Mouse (Mus musculus) c-Kit-negative CD71-positive TER-119-positive erythroid progenitor cells, embryonic 14.5 days (primary cell): ENCODE data around the gene Prr18.
"Not testable (repeated sequence)": the region's sequence is repeated elsewhere in the genome, so short reads cannot be mapped to it uniquely, and the experiment has no call there.

Experiments used
- DNase-seq: peaks from one replicate; pipeline ENCODE4 v3.0.0-alpha.2; 2013; ENCODE audit warnings: low read depth, low spot score

Prr18 gene

DNA sequence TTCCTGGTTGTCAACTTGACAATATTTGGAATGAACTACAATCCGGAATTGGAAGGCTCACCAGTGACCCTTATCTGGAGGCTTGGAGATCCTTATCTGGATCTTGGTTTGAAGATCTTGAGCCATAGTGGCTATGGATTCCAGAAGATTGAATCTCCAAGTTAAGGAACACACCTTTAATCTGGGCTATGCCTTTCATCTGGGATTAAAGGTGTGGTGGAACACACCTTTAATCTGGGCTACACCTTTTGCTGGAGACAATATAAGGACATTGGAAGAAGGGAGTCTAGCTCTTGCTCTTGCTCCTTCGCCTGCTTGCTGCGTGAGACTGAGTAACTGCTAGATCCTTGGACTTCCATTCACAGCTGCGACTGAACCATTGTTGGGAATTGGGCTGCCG, at the start of gene Prr18:
TSS of gene Prr18 (plus strand) at position 301 of the 400 bp plus-strand sequence.
- not testable (repeated sequence) for DNase-seq

DNA sequence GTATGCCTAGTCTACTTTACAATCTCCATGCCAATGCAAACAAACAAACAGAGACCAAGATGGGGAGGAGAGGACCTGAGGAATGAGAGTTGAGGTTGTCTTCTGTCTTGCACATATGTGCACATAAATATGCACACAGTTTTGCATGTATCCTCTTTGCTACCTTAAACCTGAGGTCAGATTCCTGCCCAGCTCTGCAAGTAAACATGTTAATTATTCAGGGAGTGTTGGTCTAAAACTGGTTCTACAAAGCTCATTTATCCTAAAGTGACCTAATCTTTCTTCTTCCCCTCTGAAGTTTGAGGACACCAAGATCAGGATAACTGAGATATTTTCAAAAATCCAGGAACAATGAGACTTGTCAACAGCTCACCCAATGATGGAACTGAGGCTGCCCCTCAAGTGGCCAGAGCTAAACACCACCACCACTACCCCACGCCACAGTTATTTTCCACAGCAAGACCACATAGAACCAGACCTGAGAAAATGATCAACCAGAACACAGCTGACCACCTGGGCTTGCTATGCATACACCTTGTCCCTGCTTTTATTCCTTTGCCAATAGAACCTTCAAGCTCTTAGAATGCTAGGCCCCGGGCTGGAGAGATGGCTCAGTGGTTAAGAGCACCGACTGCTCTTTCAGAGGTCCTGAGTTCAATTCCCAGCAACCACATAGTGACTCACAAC, 47.1 kb upstream of the Prr18 start:
- DNase-seq = no peak

DNA sequence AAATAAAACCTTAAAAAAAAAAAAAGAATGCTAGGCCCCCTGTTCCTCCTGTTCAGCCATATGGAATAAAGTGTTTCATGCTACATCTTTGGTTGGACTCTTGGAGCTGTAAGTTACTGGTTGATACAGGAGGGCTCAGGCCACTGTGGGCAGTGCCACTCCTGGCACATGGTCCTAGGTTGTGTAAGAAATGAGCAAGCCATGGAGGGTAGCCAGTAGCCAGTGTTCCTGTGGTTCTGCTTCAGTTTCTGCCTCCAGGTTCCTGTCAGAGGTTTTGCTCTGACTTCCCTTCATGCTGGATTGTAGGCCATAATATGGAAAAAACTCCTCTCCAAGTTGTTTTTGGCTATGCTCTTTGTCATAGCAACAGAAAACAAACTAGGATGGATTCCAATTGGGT, 46.5 kb upstream of the Prr18 start:
- DNase-seq = no peak

DNA sequence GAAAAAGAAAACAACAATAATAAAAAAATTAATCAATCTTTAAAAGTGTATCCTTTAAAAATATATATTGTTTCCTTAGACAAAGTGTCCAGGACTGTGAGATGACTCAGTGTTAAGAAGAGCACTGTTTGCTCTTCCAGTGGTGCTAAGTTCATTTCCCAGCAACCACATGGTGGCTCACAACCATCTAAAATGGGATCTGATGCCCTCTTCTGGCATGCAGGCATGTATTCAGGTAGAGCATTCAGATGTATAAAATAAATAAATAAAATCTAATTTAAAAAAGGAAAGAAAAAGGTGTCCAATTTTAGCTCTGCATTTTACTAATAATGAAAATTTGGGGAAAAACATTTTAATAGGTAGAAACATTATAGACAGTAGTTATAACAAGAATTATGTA, 41.4 kb upstream of the Prr18 start:
- no peak for DNase-seq

DNA sequence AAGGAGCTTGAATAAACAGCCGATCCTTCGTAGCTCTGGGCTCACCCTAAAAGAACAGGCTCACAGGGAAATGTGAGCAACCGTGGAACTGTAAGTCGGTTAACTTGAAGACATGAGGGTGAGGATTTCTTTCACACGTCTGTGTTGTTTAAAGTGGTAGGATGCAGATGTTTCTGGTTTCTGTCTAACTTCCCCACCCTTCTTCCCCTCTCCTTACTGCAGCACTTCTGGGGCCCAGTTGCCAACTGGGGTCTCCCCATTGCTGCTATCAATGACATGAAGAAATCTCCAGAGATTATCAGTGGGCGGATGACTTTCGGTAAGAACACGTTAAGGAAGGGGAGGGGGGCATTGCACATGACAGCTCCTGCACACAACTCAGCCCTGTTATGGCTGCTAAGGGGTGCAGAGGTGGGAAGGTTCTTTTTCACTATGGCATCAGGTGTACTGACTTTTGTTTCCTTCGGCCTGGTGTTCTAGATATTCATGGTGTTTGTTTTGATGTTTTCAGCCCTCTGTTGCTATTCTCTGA, 40.9 kb upstream of the Prr18 start:
- DNase-seq = no peak

DNA sequence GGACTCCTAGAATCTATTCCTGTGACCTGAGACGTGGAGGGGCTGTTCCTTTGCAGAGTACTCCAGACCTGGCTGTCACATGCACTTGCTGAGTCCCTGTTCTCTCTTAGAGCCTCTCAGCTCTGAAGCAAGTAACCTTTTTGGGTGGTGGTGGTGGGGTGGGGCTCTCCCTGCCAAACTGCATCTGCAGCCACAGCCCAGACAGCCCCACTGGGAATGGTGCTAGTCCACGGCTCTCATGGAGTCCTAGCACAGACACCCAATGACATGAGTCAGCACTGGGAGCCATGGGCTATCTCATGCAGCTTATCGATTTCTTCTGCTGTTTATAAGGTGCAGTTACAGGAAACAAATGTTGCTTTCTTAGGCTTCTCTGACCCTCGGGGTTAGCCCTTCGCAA, 39.5 kb upstream of the Prr18 start:
- DNase-seq = no peak

DNA sequence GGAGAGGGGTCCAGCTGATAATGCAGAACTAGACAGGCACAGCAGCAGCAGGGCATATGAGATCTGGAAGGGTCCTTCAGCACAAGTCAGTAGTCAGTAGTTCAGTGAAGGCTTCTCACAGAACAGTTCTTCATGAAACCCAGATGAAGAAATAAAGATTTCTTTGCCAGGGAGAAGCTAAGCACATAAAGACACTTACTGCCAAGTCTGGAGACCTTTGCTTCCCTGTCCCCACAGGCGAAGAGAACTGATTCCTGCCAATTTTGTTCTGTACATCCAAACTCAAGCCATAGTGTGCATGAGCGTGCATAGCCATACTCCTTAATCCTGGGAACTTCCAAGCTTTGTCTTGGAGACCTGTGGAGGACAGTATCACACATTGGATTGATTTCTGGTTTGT, 39.0 kb upstream of the Prr18 start:
- DNase-seq = no peak

DNA sequence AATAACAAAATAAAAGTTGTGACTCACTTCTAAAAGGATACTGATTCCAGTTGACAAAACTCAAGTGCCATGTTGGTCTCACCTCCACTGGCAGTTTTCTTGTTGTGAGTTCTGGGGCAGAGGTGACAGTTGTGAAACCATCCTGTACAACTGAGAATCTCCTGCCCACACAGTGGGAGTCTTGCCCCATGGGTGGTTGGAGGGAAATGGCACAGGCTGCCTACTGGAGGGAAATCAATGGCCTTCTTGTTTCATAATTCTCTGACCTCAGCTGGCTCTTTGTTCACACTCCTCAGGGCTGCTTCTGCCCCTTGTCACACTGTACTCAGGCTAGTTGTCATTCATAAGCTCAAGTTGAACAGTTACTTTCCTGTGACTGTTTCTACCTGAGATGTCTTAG, 37.7 kb upstream of the Prr18 start:
- no peak for DNase-seq

DNA sequence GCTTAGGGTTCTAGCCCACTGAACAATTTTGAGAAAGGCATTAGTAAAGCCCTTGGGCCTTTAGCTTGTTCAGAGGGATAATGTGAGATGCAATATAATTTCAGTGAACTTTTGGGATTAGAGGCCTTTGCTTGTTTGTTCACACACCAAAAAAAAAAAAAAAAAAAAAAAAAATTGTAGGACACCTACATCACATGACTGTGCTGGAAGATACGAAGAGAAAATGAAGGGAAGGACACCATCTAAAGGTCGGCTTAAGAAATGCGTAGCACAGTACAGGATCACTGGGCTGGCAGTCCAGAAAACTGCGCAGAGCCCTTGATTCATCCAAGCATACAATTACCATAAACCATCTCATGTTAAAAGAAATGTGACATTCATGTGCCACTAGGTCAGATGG, 35.7 kb upstream of the Prr18 start:
- DNase-seq = no peak

DNA sequence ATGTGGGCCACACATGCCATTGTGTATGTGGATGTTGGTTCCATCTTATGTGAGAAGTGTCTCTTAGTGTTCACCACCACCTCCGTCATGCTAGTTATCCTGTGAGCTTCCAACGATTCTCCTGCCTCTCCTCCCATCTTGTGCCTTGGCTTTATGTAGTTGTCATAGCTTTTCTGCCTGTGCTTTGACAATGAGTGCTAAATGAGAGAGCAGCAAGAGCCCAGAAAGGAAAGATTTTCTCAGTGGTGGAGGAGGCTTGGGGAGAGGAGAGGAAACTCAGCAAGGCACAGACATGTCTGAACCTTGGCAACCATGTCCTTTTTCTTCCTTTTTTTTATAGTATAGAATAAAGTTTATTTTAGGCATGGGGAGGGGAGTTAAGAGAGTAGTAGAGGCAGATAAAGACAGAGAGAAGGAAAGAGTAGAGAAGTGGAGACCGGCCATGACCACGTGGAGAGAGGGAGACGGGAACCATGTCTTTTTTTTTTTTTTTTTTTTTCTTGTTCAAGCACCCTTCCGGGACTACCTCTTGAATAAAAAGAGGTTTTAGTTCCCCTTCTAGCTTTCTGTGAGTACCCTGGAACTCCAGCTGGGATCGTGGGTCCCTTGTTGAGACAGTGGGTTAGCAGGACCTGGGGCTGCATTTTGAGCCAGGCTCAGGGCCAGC, 34.4 kb upstream of the Prr18 start:
- DNase-seq = no peak

DNA sequence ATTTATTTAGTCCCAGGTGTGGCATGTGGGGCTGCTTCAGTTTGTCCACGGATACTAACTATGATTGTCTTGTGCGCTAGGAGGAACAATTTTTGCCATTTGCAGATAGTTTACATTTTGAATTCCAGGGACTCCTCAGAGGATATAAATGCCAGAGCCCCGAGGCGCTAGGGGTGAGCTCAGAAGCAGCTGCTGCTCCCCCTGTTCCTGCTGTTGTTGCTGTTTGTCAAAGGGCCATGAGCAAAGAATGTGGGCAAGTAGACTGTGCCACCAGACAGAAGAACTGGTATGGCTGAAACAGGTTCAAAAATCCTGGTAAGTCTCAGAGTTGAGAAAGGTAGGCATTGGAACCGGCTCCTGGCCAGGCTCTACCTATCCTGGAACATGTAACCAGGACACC, 33.6 kb upstream of the Prr18 start:
- DNase-seq = no peak

DNA sequence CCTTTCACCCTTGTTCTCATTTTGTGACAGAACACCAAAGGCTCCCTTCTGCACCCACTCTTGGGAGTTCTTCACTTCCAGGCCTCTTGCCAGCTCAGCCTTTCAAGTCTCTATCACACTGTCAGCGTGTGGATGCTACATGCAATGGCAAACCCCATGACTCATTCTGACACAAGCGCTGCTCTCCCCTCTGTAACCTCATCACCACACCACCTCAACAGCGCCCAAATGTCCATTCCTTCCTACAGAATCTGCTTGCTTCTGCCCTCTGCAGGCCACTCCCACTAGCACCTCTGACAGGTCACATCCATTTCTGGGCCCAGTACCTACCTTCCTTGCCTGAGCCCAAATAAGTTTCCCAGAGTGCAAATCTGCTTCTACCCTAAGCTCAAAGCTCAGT, 31.5 kb upstream of the Prr18 start:
- DNase-seq = no peak

DNA sequence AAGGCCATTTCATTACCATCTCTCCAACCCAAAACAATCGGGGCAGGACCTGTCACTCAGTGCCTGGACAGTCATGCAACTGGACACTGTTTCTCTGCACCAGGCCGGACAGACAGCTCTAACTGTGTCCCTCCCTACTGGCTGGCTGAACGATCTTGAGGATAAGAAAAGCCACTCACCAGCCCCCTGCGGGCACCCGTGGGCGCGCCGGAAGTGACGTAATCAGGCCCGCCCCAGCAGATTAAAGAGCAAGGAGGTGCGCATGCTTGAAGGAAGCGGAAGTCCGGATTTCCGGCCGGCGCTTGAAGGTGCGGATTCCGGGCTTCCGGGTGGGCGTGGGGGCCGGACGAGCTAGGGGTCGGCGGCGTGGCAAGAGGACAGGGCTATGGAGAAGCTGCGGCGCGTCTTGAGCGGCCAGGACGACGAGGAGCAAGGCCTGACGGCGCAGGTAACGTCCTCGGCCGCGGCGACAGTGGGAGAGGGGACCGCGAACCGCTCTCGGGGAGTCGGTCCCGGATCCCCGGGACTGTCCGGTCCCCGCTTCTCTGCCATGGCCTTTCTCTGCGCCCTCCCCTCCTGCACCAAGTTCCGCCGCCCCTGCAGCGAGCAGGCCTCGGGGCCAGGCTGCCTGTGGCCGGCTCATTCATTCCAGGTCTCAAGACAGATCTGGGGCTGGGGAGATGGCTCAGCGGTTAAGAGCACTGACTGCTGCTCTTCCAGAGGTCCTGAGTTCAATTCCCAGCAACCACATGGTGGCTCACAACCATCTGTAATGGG, 26.2 kb upstream of the Prr18 start, which contains the start of gene Sft2d1:
TSS of gene Sft2d1 (plus strand) at position 265 of the 777 bp plus-strand sequence.
- DNase-seq = peak; percentile 81

DNA sequence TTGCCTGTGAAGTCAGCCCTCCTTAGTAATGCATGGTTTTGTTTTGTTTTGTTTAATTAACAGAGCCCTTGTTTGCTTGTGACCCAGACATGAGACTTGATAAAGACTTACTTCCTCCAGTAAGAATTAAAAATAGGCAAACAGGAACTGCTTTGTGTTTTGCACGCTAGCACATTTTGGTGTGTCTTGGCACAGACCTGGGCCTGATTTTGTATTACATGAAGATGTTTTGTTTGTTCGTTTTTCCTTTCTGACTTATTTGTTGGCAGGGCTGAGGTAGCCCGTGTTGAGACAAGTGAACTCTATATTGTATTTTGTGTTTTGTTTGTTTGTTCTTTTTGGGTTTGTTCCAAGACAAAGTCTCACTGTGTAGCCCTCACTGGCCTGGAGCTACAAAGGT, 25.5 kb upstream of the Prr18 start:
- DNase-seq = no peak

DNA sequence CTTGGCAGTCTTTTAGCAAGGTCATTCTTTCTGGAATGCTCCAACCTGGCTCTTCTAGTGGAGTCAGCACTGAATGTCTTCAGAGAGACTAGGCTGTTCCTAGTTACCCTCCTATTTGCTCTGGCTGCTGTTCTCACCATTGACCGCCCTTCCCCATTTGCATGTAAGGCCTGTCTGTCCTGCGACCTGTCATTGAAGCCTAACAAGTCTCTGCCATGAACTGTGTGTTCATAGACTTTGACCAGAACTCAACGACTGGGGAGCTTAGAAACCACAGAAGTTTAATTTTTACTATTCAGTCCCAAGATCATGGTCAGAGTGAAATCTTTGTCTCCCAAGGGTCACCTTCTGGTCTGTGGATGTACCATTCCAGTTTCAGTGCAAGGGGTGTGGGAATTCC, 23.3 kb upstream of the Prr18 start:
- no peak for DNase-seq

DNA sequence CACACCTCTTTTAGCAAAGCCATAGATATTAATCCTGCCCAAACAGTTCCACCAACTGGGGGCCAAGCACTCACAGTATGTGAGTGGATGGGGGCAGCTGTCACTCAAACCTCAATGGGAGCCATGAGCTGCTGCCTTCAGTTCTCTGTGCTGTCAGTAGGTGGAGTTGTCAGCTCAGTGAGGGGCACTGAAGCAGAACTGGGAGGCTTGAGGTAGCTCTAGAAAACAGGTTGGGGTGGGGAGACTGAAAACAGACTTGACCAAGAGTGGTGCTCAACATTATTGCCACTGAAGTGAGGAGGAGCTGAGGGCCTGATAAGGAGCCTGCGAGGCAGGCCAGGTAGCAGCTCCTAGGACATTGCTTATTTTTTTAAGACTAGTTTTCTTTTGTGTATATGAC, 21.0 kb upstream of the Prr18 start:
- no peak for DNase-seq

DNA sequence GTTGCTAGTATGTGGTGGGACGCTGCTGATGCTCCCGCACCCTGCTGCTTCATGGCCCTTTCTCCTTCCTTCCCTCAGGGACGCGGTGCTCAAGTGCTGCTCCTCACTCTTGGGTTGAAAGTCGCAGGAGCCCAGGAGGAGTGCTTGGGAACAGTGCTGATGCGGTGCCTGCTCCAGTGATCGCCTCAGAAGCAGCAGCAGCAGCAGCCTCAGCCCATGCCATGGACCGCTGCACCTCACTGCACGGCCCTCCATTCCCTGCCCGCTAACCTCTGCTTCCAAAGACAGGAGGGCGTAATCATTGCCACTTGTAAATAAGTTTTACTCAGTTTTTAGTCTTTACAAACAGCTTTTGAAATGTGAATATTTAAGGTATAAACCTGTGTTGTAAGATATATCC, 10.4 kb upstream of the Prr18 start:
- not testable (repeated sequence) for DNase-seq

DNA sequence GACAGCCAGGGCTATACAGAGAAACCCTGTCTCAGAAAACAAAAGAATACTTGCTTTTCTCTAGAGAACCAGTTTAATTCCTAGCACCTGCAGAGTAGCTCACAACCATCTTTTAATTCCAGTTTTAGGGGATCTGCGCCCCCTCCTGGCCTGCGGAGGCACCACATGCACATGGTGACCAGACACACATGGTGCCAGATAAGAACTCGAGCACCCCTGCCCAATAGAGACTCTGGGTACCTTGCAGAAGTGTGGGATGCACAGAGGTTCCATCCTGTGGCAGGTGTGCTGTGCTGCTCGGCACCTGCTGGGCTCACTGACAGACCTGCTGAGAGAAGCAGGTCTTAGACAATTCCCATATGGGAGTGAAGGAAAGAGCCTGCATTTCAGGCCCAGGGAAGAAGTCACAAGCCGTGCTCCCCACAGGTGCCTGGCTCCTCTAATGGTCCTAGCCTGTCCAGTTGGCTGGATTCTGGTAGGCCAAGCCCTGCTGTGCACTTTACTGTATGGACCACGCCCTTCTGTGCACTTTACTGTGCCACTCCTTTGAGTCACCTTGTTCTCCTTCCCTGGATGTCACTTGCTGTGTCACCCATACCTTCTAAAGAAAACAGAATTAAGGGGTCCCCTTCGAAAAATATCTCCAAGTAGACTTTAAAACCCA, 8.6 kb upstream of the Prr18 start:
- no peak for DNase-seq

DNA sequence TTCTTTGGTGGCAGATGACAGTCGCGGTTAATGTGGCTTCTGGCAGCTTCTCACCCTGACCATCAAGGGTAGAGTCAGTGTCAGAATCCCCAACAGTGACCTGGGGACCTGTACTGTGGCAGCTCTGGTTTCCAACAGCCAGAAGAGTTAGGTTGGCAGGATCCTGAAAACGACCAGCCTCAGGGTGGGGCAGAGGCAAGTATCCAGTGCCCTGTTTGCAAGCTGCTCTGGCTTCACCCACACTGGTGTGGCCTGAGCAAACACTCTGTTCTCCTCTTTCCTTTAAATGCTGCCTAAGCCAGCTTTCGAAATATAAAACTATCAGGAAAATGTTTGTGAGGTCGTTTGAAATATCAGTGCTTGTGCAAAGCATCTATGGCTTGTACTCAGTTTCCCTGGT, 6.7 kb upstream of the Prr18 start:
- DNase-seq = no peak

DNA sequence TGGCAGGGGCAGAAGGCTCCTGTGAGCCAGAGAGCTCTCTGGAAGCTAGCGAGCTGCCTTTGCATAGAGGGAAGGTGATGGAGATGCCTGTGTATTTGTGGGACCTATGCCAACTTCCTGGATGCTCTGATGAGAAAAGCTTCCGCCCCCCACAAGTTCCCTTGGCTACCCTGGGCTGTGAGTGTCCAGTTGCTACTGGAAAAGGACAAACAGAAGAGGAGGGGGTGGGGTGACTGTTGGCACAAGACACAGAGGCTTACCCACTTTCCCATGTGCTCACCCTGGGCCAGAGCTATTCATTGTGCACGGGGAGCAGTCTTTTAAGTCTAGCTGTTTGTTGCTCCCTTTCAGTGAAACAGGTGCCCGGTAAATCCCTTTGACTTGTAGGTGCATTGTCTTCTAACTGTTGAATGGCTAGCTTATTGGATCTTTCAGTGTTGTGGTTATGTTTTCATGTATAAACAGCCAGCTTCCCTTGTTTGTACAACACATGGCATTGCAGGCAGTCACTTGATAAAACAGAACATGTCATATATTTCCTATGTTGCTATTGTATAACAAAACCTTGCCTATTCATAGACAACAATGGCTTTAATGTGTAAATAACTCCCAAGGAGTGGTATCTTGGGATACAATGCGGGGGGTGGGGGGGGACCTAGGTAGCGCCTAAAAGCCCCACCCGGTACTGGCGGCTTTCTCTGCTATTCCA, 2.6 kb downstream of the Prr18 start:
- DNase-seq = no peak
